Mouse (Mus musculus) CD4-positive, CD25-positive, alpha-beta regulatory T cell, adult 4 months (primary cell): Measurements from ENCODE around the gene Gas7. TPM values are rescaled to one million over a fixed set of nuclear protein-coding genes. Genes with fewer than 3 reads are reported as not detected.

Source experiments
- ATAC-seq: one replicate; pipeline ENCODE4 v1.8.0; 2017
- polyA plus RNA-seq, 2 experiments: library from polyadenylated mRNA; unstranded; fragments of 100-300 nt; shearing (Covaris generic); gene quantifications; one replicate each; pipeline ENCODE4 v1.2.1; 2017

The Gas7 gene
- polyA plus RNA-seq, 2 experiments from 2014 or later = 0.12 to 0.85 TPM

DNA sequence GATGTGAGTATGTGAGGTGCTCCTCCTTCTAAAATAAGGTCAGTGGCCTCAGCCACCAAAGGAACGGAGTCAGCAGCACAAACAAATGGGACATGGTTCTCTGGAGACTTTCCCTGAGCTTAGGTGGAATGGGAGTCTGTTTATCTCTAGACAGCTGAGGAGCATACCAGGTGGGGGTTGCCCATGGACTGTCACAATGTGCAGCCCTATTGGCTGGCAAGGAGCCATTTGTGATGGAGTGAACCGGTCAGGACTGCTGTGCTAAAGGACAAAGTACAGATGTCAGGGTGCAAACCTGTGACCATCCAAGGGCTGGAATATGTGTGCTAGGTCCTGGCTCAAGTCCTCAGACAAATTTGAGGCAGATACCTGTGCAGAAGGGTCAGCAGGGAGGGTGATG lies 173.3 kb downstream of the Gas7 start:
- no peak for ATAC-seq

DNA sequence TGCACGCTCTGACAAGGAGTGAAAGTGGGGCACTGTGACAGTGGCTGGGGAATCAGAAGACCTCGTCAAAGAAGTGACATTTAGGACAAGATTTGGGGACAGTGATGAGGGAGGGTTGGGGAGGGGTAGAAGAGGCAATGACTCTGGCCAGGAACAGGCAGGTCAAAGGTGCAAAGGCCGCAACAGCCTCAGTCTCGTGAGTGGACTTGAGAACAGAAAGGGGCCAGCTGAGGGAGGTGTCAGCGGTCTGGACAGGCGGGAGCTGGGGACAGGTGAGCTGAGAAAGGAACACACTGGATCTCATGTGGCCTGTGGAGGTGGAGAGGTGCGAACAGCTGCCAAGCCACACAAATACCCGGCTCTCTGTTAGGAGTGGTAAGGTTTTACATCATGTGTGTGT lies 177.7 kb downstream of the Gas7 start:
- no peak for ATAC-seq

DNA sequence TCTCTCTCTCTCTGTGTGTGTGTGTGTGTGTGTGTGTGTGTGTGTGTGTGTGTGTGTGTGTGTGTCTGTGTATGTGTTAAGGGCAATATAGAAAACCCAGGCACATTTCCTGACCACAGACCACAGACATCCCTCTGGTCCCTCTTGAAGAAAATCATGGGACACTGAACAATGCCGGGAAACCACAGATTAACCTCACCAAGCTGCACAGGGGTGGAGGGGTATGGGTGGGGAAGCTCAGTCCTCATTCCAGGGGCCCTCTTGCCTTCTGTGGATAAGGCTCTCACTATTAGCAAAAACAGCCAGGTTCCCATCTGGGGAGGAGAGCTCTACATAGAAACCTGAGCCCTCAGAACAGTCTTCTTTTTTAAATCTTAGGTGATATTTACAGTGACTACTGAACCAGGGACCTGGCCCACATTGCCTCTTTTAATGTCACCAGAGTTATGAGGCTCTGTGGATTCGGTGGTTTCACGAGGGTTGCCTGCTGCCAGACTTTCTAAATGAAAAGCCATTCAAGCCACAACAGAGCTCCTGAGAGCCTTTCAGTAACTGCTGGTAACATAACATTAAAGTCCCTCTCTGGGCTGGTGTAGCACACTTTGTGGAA lies 178.5 kb downstream of the Gas7 start:
- ATAC-seq = no peak

DNA sequence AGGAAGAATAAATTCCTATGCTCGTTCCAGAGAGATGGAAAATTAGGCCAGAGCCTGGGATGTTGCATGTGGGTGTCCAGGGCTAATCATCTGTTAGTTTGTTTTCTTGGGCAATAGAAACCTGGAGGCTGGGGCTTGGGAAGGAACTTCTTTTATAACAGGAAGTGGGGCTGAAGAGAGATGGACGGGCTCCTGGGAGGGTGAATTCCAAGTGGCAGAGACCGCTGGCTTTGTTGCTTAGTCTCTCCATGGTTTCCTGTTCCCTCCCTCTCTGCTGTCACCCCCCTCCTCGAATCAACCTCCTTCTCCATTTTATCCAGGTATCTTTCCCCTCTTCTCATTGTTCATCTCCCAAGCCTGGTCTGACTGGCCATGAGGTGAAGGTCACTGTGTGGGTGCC lies 181.0 kb downstream of the Gas7 start:
- ATAC-seq = no peak

DNA sequence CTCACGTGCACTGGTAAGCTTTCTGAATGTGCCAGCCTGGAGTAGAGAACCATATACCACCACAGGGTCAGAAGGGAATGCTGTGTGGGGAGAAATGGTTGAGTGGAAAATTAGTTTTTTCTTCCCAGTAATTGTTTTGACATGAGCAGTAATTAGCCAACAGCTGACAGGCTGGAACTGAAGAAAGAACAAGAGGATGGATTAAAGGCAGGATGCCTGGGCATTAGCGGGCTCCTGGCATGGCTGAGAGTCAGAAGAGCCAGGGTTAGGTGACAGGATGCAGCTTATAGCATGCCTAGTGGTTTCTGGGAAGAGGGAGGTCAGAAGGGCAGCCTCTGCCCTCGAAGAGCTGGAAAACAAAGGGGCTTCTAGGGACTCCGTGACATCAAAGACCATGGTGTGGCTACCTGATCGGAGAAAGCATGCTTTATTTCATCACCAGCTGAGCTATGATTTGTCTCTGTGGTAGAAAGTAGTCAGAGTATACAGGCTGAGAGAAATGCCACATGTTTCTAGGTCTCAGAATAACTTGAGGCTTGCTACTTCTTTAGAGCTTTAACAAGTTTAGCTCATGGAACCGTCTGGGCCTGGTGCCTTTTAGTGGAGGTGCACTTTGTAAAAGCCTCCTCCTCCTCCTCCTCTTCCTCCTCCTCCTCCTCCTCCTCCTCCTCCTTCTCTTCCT lies 181.8 kb downstream of the Gas7 start:
- no peak for ATAC-seq

DNA sequence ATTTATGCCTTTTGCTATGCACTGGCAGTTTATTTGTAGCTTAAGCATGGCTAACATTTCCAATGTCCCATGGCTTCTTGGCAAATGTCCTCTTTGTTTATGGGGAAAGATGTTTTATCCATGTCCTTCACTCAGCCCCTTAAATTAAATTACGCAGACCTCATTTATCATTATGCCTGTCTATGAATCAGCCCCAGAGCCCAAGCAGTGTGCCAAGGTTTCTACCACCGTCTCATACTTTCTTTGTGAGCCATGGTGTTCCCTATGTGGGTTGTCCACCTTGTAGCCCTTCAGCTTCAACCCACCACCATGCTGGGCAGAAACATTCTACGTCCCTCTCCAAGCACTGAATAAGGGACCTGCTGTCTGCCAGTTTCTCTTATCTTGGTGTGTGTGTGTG lies 183.2 kb downstream of the Gas7 start:
- no peak for ATAC-seq

DNA sequence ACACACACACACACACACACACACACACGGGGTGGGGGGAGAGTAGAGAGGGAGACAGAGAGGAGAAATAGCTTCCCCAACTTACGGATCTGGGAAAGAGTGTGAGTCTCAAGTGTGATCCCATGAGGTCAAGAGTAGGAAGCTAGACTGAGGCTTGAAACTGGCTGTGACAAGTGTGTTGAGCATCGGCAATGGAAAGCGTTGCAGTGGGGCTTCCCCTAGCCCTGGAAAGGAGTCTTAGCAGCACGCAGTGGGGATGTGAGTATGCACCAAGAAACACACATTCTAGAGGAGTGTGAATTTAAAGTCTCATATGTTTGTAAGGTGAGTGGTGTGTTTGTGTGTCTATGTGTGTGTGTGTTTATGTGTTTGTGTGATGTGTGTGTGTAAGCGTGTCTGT lies 185.1 kb downstream of the Gas7 start:
- no peak for ATAC-seq

DNA sequence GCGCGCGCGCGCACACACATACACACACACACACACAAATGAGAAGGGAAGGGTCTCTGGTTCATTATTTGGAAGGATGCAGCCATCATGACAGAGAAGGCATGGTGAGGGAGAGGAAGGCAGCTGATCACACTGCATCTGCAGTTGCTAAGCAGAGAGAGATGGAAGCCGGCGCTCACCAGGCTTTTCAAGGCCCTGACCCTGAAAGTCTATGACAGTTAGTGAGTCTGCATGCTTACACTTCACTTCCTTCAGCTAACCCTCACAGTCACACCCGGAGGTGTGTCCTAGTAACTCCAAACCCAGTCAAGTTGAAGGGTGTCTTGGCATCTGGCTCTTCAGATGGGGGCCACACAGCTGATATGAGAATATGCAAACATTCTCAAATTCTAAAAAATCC lies 187.2 kb downstream of the Gas7 start:
- no peak for ATAC-seq

DNA sequence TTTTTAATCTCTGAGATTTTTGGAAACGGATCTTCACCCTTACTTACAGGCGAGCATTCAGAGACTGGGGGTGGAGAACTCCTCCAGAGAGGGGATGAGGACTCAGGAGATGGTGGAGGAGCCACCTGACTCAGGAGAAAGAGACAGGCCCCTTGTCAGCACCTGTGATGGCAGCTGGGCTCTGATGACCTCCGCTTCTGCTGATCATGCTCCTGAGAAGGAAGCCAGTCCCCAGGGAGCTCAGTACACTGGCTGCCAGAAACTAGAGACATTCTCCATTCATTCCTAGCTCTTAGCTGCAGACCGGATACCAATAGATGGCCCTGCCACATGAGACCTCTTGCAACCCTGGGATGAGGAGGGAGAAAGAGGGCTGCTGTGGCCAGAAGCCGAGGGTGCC lies 187.6 kb downstream of the Gas7 start:
- ATAC-seq = no peak

DNA sequence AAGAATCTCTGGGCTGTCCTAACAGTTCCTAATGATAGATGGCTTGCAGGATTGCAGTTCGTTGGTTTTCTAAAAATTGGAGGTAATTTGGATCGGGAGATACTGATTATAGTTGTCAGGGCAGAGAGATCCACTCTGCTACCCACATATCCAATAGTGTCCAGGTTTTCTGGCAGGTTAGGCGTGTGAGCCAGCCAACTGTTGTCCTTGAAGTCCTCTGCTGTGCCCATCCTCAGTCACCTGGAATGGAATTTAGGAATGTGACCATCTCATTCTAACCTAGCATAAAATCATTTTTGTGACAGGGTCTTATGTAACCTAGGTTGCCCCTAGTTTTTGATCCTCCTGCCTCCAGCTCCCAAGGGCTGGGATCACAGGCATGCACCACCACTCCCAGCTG lies 188.2 kb downstream of the Gas7 start:
- ATAC-seq = no peak

DNA sequence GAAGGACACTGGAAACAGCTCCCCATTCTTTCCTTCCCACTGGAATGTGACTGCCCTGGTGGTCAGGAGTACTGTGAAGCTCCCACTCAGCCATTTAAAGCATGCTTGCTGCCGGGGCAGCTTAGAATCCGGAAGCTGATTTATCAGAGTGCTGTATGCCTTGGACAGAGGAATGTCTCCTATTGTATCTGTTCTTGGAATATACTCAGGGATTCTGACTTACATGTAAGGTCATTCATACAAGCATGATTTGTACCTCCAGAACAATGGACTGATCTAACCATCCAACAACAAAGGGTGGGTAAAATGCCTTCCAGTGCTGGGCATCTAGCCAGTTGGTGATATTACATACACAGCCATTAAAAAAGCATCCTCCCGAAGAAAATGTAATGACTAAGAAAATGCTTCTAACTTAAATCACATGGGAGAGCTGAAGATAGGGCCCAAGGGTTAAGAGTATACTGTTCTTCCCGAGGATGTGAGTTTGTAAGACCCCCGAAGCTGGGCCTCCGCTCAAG lies 189.5 kb downstream of the Gas7 start:
- ATAC-seq = no peak

DNA sequence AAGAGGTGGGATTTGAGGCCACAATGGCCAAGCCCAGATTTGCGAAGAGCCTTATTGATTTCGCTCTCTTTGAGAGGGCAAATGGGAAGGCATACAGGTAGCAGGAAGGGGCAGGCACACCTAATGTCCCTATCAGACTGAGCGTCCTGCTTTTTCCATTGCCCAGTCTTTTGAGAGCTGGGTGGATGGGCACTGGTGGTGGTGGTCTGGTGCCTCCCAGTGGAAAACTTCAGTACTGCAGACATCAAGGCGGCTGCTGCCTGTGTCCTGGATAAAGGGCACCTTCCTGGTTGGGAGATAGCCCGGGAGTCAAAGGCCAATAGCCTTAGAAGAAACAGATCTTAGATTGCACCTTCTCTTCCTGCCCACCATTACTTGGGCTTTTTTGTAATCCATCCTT lies 192.5 kb downstream of the Gas7 start:
- ATAC-seq = no peak

DNA sequence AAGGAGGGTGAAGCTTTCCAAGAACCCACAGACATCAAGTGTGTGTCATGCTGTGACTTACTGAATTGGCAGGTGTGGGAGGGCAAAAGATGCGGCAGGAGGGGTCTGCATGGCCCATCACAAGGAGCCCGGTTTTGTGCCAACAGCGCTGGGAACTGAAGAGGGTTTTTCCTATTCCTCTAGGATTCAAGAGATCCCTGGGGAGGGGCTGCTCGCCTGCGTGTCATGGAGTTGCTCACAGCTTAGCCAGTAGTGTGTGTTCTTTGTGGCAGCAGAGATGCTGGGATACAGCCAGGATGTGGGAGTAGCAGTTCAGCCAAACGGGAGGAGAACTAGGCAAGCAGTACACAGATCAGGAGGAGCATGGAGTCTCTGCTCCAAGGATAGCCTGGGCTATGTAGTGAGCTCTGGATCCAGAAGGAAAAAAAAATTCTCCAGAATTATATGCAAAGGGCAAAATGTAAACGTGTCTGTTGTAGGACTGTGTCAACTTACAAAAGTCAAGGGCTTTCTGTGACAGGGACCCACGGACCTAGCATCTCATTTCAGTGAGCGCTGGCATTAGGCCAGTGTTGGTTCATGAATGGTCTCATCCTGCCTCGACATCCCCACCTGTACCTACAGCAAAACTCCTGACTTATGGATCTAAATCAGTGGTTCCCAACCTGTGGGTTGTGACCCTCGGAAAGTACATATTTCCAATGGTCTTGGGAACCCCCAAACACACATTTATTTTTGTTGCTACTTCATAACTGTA lies 193.6 kb downstream of the Gas7 start:
- no peak for ATAC-seq

DNA sequence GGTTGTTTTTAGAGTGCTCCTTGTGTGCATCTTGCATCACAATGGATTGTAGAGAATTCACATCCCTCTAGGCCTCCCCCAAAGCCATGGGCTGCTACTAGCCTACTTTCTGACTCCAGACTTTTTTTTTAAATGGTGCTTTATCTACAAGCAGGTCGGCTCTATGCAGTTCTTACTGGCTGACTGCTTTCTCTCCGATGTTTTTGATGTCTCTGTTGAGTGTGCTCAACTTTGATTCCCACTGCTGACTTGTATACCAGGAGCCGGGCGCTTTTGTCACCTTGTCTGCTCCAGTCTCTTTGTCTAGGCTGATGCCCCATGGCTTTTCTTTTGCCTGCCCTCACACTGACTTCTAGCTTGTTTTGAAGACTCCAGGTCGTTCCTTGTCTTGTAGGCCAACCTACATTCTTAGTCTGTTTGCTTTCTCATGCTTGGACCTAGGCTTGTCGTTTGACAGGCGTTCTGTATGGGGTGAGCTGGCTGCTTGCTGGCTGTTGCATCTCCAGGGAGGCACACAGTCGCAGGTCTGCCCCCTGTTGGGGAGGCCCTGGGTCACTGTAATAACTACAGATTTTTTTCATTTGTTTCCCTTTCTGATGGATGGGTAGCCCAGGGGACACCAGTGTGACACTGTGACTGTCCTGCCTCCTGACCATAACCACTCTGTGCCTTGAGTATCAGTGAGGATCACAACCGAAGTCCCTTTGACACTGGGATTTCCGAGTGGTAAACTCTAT lies 194.9 kb downstream of the Gas7 start:
- no peak for ATAC-seq

DNA sequence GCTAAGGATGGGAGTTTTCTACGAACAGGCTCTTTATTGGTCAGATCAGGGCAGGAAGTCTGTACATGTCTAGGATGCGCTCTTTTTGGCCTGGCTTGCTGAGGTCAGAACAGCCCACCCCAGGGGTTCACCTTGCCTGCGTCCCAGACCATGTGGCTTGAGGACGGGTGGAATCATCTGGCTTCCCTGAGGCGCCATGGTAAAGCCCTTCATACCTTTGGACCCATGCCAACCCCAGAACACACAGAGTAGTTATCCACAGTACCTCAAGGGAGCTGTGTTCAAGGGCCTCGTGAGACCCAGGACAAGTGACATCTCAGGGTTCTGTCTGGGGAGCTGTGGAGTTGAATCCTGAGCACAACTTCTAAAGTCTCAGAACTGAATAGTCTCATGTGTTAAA lies 196.5 kb downstream of the Gas7 start:
- ATAC-seq = no peak

DNA sequence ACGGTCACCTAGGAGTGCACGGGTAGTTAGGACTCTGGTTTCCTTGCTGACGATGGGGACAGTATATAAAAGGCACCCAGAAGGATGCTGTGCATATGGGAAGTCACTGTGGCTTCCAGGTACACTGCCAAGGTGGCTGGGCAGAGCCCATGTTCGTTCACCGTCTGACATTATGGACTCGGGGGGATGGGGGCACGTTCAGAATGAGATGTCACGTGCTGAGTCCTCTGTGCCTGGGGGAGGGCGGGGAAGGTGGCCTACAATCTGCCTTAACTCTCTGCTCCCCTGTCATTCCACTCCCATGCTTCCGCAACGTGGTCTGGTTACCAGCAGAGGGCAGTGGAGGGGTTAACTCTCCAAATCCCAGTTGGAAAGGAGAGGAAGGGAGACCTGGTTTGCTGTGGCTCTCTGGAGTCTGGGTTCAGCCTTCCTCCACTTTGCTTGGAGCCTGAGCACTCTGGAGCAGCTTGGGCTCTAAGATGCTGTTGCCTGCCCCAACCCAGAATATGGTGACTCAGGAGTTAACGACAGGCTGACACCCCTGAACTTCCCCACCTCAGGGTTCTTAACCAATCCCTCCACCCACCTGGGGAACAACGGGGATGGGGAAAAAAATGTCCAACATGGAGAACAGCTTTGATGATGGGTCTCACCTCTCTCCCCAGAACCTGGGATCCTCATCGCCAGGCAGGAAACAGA lies 197.1 kb downstream of the Gas7 start:
- ATAC-seq = no peak

DNA sequence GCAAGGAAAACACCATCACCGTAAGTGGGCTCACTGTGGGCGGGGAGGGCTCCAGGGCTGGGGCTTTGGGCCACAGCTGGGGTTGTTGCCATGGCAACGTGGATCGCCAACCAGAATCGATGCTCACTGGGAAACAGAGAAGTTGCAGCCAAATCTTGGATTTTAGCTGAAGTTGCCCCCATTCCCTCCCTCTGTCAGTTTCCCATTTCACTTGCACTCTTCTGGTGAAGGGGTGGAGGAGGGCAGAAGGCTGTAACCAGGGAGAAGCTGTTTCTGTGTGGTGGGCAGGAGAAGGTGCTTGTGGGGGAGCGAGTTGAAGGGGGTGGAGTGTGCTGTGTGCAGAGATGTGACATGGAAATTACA lies 197.6 kb downstream of the Gas7 start:
- no peak for ATAC-seq

DNA sequence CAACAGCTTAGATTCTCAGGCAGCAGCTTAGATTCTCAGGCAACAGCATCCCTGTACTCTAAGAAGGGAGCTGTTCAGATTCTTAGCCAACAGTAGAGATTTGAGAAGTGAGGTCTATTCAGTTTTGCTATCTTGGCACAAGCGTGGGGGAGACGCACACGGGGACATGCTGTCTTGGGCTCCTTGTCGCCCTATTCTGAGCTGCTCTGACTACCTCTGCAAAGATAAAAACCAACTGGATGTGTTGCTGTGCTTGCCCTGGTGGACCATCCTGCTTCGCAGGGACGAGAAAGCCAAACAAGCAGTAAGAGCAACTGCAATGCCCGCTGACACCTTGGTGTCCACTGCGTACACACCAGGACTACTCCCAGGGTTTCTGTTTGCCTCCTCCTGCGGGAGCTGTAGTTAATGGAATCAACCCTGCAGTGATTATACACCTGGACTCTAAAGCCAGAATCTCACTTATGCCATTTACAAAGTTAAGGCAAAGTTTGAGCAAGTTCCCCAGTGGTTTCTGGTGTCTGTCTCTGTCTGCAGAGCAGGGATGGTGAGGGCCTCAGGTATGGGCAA lies 198.4 kb downstream of the Gas7 start:
- ATAC-seq = no peak

DNA sequence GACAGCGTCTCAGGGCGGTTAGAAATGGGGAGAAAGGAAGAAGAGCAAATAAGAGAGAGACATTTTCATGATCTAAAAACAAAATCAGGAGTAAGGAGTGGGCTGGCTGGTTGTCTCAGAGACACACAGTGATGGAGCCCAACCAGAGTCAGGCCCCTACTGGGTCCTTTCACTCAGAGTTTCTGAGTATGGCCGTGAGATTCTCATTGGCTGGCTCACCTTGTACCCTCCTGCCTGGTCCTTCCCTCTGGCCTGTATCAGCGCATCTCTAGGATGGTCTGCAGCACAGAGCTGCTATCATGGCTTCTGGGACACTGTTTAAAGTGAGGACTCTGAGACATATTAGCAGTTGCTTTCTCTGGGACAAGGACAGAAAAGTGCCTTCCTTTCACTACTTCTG lies 199.3 kb downstream of the Gas7 start:
- no peak for ATAC-seq

DNA sequence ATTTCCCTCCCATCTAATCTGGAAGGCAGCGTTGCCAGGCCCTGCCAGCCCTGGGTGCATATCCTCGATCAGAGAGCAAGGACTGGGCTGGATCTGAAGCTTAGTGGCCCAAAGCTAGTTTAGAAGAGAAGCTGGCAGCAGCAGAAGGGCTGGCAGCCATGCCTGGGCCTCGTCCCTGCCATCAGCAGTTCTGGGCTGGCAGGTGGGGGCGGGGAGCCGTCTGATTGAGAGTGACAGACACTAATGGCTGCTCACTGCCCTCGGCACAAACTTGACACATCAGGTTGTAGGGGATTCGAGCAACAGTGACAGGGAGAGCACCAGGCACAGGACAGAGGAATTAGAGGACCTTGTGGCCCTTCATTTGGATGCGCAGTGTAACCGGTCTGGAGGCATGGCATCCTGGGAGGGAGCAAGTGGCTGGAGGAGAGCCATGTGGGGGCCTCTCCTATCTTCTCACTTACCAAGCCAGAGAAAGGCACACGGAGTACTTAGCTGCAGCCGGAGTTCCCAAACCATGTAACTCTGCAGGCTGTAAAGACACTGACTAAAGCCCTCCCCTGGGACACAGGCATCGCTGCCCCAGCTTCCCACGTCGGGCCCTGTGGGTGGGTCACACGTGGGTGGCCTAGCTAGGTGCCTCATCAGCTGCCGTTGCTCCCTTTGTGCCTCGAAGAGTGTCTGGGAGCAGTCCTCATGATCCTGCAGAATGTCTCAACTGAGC lies 200.2 kb downstream of the Gas7 start:
- no peak for ATAC-seq

DNA sequence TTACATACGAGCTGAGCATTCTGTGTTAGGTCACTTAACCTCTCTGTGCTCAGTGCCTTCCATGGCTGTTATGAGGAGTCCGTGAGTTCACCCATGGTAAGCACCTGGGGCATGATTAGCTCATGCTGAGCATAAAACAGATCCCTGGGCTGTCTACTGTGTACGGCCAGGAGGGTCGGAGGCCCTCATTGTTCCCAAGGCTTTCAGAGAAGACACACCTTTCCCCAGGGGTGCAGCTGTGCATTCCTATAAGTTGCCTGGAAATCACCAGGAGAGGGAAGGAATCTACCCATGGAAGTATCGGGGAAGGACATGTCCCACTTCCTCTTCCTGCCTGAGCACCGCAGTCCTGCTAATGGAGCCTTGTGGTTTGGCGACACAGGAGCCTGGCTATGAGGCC lies 201.1 kb downstream of the Gas7 start:
- ATAC-seq = no peak

DNA sequence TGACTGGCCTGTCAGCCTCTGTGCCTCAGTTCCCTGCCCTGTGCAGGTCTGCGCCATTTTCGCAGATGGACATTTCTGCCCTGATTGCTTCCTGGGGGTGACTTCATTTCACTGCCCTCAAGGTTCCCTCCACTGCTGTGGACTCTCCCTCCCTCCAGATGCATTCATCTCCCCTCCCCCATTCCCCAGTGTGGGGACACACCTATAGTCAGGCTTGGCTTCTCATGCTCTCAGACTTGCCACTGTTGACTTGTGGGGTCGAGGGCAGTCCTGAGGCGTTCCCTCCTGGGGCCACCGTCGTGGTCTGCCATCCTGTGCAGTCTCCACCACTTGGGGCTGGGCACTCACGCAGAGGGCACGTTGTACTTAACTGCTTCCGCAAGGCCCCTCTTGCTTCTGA lies 201.6 kb downstream of the Gas7 start:
- ATAC-seq = no peak
